9 mouse cellular contexts compared by ENCODE assay signal in genomic region chr13:91741280-91742047, GRCm38 (mm10). TPM values are rescaled to one million over a fixed set of nuclear protein-coding genes. Genes with fewer than 3 reads are reported as not detected.
A peak's percentile ranks its signal among the peaks of the same experiment; 100 is the strongest.
DNase-seq lines count a peak whose midpoint lies in the region; ATAC-seq and TF ChIP-seq lines count a peak whose summit lies in the region.
"Had no signal": no experiment of that assay in that cellular context is flagged by ENCODE, and none has a peak within 500 bp of the region (broad histone marks: within the 10 kb centered on the region; RNA-seq: fewer than 3 reads in every experiment).

TSS of gene Acot12 (plus strand) at chr13:91741512.

- DNase-seq in layer of hippocampus, postnatal 10 days (ENCODE audit: low spot score in 2 of 2), result peak; percentile 22 to 39
- no peak for DNase-seq in layer of hippocampus, adult 9-10 months (ENCODE audit: low spot score)
- peak; percentile 63 to 67 for DNase-seq in cerebellum, adult 2 months
- peak; percentile 62 for DNase-seq in neural tube, embryonic 10.5 days (ENCODE audit: extremely low spot score, low spot score)
- no peak for DNase-seq in layer of hippocampus, adult 8-10 months (ENCODE audit: low spot score in 2 of 2)

- H3K27ac ChIP-seq in cerebellum, adult 2 months (ENCODE audit: insufficient read depth, low read length), result no peak within 1 kb of the TSS
- H3K27ac ChIP-seq in forebrain, embryonic 16.5 days (ENCODE audit: low read length), result no peak within 1 kb of the TSS
- no peak within 1 kb of the TSS for H3K27ac ChIP-seq in hindbrain, embryonic 13.5 days
- no peak within 1 kb of the TSS for H3K27ac ChIP-seq in limb, embryonic 12.5 days

- peak within 1 kb of the TSS; percentile 84 for H3K4me2 ChIP-seq in forebrain, embryonic 16.5 days (ENCODE audit: low read length)
- peak within 1 kb of the TSS; percentile 71 for H3K4me2 ChIP-seq in hindbrain, embryonic 13.5 days
- peak within 1 kb of the TSS; percentile 84 for H3K4me2 ChIP-seq in limb, embryonic 12.5 days

- WGBS in cerebellum, adult 2 months, result 5% methylated on average over 45 of the region's 45 CpGs
- WGBS in forebrain, embryonic 16.5 days, result 9% methylated on average over 45 of the region's 45 CpGs
- WGBS in hindbrain, embryonic 13.5 days, result 10% methylated on average over 45 of the region's 45 CpGs
- whole genome bisulfite sequencing in limb, embryonic 12.5 days, result 9% methylated on average over 45 of the region's 45 CpGs

- no peak for TF ChIP-seq POLR2A in cerebellum, adult 2 months (IDR thresholded peaks at IDR 0.05; ENCODE audit: borderline replicate concordance, insufficient read depth, low read length)

- peak within 1 kb of the TSS; percentile 50 for H3K4me3 ChIP-seq in cerebellum, adult 2 months (replicated peaks; ENCODE audit: insufficient read depth, low read depth, low read length)
- peak within 1 kb of the TSS; percentile 45 for H3K4me3 ChIP-seq in forebrain, embryonic 16.5 days (replicated peaks; ENCODE audit: low read length)
- peak within 1 kb of the TSS; percentile 43 for H3K4me3 ChIP-seq in hindbrain, embryonic 13.5 days
- H3K4me3 ChIP-seq in limb, embryonic 12.5 days (replicated peaks), result peak within 1 kb of the TSS; percentile 42

- ATAC-seq in forebrain, embryonic 16.5 days, result peak; percentile 61
- ATAC-seq in hindbrain, embryonic 13.5 days (ENCODE audit: low FRiP score), result peak; percentile 81
- no peak for ATAC-seq in limb, embryonic 12.5 days (ENCODE audit: insufficient number of reproducible peaks, insufficient read depth, low FRiP score, low TSS enrichment, low read depth)

- H3K27me3 ChIP-seq in cerebellum, adult 2 months (ENCODE audit: control insufficient read depth, insufficient read depth, low read length), result no peaks in the 10 kb centered on the region
- H3K27me3 ChIP-seq in forebrain, embryonic 16.5 days (replicated peaks; ENCODE audit: control insufficient read depth, insufficient read depth, low read length), result 0 out of 2 replicates have a peak, but pooled peaks cover 5% of the 10 kb centered on the region
- peaks cover 8% of the 10 kb centered on the region for H3K27me3 ChIP-seq in hindbrain, embryonic 13.5 days
- peaks cover 21% of the 10 kb centered on the region for H3K27me3 ChIP-seq in limb, embryonic 12.5 days
- H3K27me3 ChIP-seq: CH12.LX had no signal

- peak within 1 kb of the TSS; percentile 58 for H3K9ac ChIP-seq in forebrain, embryonic 16.5 days (replicated peaks; ENCODE audit: low read depth, low read length)
- peak within 1 kb of the TSS; percentile 71 for H3K9ac ChIP-seq in hindbrain, embryonic 13.5 days
- H3K9ac ChIP-seq in limb, embryonic 12.5 days (replicated peaks), result peak within 1 kb of the TSS; percentile 59

- TF ChIP-seq CTCF in cerebellum, adult 2 months (IDR thresholded peaks at IDR 0.05; ENCODE audit: borderline replicate concordance, insufficient read depth, low read depth, low read length), result no peak

- H3K9me3 ChIP-seq in forebrain, embryonic 16.5 days (ENCODE audit: control insufficient read depth, low read length), result no peaks in the 10 kb centered on the region
- no peaks in the 10 kb centered on the region for H3K9me3 ChIP-seq in hindbrain, embryonic 13.5 days
- H3K9me3 ChIP-seq in limb, embryonic 12.5 days, result no peaks in the 10 kb centered on the region

- H3K4me1 ChIP-seq in cerebellum, adult 2 months (ENCODE audit: control insufficient read depth, insufficient read depth, low read length), result no peaks in the 10 kb centered on the region
- peaks cover 6% of the 10 kb centered on the region for H3K4me1 ChIP-seq in forebrain, embryonic 16.5 days (replicated peaks; ENCODE audit: control insufficient read depth, insufficient read depth, low read length)
- H3K4me1 ChIP-seq in hindbrain, embryonic 13.5 days (replicated peaks), result peaks cover 11% of the 10 kb centered on the region
- H3K4me1 ChIP-seq in limb, embryonic 12.5 days (replicated peaks), result peaks cover 7% of the 10 kb centered on the region

- no peaks in the 10 kb centered on the region for H3K36me3 ChIP-seq in forebrain, embryonic 16.5 days (ENCODE audit: control insufficient read depth, insufficient read depth)
- no peaks in the 10 kb centered on the region for H3K36me3 ChIP-seq in hindbrain, embryonic 13.5 days
- no peaks in the 10 kb centered on the region for H3K36me3 ChIP-seq in limb, embryonic 12.5 days

RNA-seq across cellular contexts. Expression of gene Acot12, which starts in this region (rescaled TPM):
- total RNA-seq in layer of hippocampus, postnatal 10 days (2021), result under 1 TPM in 1 of 2 experiments, not detected in 1; 0.22 TPM
- 0.18 and 0.27 TPM in 2 replicates for polyA plus RNA-seq in cerebellum, adult 2 months (2012; rRNA removed)
- not detected in 2 replicates for polyA plus RNA-seq in forebrain, embryonic 16.5 days (2015; fragmentation: Nextera tagmentation; extraction: Ambion mirVana)
- polyA plus RNA-seq in hindbrain, embryonic 13.5 days (2015; fragmentation: Nextera tagmentation; extraction: Ambion mirVana), result not detected in 2 replicates
- polyA plus RNA-seq in limb, embryonic 12.5 days (2016; fragmentation: Nextera tagmentation; extraction: Ambion mirVana), result not detected in 2 replicates
- total RNA-seq in layer of hippocampus, adult 8-10 months (2022), result 1 to 10 TPM in 1 of 4 experiments, under 1 TPM in 2, not detected in 1; 0.49 to 1.0 (median 0.52) TPM

Comparison
In these comparisons a context has a peak if more than half of its experiments do, and no peak if none do; other contexts are left out.
1. Peak in DNase-seq in layer of hippocampus, postnatal 10 days; RNA of the gene not detected or under 1 TPM.
2. Peak in DNase-seq and H3K4me3 ChIP-seq in cerebellum, adult 2 months; RNA of the gene not detected or under 1 TPM.
3. Peak in ATAC-seq, H3K4me3 ChIP-seq, H3K9ac ChIP-seq and H3K4me2 ChIP-seq in forebrain, embryonic 16.5 days; RNA of the gene not detected or under 1 TPM.
4. Peak in ATAC-seq, H3K4me3 ChIP-seq, H3K9ac ChIP-seq and H3K4me2 ChIP-seq in hindbrain, embryonic 13.5 days; RNA of the gene not detected or under 1 TPM.